Mouse (Mus musculus): ENCODE measurements around the gene BC035044.
"Not testable (repeated sequence)": the region's sequence is repeated elsewhere in the genome, so short reads cannot be mapped to it uniquely, and the experiment has no call there.

Gene BC035044

DNA sequence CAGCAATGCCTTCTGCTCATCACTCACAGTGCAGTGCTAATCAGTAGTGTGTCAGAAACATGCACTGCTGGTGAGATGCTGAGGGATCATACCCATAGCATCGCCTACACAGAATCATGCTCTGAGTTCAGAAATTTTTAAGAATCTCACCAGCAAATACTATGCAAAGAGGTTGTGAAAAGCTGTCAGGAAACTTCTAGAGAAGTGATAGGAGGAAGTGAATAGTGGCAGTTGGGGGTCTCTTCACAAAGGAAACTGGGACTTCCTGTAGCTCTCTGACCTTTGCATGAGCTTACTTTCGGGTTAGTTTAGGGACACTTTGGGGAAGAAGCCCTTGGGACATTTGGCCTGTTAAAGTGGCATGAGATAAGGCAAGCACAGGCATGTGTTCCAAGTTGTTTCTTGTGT, at the start of gene BC035044:
TSS of gene BC035044 (minus strand) at position 179 of the 408 bp plus-strand sequence.
- DNase-seq (ENCODE audit: low read depth), result no peak

DNA sequence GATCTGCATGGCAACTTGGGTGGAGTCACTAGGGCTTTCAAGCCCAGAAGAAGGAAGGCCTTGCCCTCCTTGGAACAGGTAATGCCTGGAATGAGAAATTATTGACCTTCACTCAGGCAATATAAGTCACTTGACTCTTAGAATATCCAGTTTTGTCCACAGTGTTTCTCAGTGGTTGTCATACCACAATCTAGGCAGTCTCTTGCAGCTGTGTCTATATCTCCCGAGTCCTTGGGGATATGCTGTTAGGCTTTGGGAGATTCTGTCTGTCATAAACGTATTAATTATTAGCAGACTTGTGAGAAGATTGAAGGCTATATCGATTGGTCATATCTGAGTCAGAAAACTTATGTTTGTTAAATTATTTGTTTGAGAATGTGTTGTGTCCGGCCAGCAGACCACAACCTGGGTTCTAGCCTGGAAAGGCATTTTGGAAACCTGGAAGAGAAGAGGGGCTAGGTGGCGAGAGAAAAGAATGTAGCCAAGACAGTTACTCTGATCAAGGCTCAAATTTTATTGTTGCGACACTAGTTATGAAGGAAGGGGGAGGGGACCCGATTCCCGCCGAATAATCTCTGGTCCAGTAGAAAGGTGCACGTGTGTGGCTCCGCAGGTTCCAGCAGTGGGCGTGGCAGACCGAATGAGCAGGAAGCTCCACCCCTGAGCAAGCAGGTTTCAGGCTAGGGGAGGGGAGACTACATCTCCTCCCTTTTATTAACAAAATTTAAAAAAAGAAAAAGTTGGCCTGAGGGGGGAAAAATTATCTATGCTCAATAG, 45.2 kb upstream of the BC035044 start:
- not testable (repeated sequence) for DNase-seq (ENCODE audit: low read depth)

GRCm38 (mm10) chr6:128934081-128934480, 43.2 kb upstream of the BC035044 start, which contains the start of gene Clec2g:
Gene Clec2g (plus strand): TSS chr6:128934381.
- not testable (repeated sequence) for DNase-seq (ENCODE audit: low read depth)

GRCm38 (mm10) chr6:128933050-128933449, 42.1 kb upstream of the BC035044 start:
- no peak for DNase-seq (ENCODE audit: low read depth)

- DNase-seq (ENCODE audit: low read depth), result no peak
Observed at GRCm38 (mm10) chr6:128917322-128917721, 26.4 kb upstream of the BC035044 start.

GRCm38 (mm10) chr6:128913598-128914254, 22.8 kb upstream of the BC035044 start:
- no peak for DNase-seq (ENCODE audit: low read depth)

DNA sequence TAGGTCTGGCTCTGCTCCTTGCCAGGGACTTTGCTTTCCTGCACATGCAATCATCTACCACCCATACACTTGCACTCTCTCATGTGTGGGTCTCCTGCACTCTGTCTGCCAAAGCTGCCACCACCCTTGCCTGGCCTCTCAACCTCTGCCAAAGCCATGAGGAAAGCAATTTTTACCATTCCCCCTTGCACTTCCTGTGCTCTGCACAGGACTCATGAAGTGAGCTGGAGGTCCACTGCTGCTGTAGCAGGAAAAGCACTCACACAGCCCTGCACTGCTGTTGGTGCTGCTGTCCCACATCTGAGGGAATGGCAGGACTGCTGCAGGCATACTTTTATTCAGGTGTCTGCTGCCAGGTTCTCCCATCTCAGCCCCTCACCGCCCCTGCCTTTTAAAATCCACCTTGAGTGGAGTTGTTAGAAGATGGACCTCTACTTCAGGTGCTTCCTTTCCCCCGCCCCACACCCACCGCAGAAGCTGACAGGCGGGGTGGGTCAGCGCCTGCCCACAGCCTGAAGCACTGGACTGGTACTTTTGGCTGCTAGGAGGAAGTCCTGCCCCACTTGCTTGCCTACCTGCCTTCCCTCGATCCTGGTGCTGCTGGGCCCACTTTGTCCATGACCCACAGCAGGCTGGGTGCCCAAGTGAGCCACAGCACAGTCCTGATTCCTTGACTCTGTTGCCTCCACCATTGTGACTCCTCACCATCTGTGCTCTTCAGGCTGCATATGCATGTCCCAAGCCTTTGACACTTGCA, 10.0 kb upstream of the BC035044 start:
- DNase-seq (ENCODE audit: low read depth), result not testable (repeated sequence)

- no peak for DNase-seq (ENCODE audit: low read depth)
Observed at GRCm38 (mm10) chr6:128900044-128900443, 9.1 kb upstream of the BC035044 start.

GRCm38 (mm10) chr6:128895404-128896001, 4.6 kb upstream of the BC035044 start:
- DNase-seq (ENCODE audit: low read depth), result no peak

DNA sequence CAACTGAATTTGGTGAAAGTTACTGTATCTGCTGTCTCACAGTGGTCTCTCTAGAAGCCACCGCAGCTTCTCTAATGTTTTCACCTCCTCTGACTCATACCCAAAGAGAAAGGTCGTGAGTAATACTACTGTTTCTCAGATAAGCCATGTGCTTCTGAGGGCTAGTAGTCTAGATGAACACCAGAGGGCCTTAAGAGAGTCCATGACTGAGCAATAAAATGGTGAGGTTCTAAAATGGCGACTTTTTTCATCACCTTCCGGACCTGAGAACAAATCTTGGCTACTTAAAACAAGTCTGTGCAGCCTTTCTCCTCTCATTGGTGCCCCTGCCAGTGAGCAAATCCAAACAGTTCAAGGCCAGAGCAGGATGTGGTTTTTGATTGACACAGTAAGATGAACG, 2.1 kb downstream of the BC035044 start:
- peak; percentile 9 for DNase-seq (ENCODE audit: low read depth)

DNA sequence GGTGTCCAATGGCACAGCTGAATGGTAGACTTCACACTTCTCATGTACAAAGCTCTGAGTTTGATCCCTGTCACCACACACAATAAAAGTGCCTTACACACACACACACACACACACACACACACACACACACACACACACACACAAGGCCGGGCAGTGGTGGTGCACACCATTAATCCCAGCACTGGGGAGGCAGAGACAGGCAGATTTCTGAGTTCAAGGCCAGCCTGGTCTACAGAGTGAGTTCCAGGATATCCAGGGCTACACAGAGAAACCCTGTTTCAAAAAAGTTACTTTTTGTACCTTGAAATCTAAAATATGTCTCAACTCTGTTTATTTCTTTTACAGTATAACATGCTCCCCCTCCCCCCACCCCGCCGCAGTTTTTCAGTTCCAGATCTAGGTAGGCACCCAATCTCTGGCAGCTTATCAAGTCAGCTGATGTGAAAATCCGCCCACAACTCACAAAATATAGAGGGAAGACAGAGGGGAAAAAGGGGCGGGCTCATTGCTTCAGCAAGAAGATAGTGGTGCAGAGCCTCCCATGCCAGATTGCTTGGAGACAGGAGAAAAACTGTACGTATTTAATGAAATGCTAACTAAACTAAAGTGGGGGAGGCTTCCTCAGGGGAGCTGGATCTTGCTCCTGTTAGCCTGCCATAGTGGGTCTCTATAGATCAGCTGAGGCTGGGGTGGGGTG, 3.7 kb downstream of the BC035044 start, which contains the start of gene Clec2i:
TSS of gene Clec2i (plus strand) at position 498 of the 700 bp plus-strand sequence.
- DNase-seq (ENCODE audit: low read depth), result not testable (repeated sequence)

GRCm38 (mm10) chr6:128871910-128872610, 18.9 kb downstream of the BC035044 start:
- no peak for DNase-seq (ENCODE audit: low read depth)

GRCm38 (mm10) chr6:128868861-128869260, 22.1 kb downstream of the BC035044 start:
- no peak for DNase-seq (ENCODE audit: low read depth)

DNA sequence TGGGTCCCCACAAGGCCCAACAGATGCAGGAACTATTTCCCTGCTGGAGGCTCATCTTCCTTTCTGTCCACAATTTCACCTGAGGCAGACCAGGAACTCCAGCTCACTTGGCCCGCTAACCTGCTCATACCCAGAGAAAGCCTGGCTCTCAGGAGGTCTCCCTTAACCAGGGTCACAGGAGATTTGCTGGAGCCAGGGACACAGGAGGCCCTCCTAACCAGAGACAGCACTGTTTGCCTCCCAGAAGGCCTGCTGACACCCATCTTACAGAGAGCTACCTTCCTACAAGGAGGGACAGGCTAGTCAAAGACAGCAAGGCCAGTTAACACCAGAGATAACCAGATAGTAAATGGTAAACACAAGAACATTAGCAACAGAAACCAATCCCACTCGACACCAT, 33.0 kb downstream of the BC035044 start:
- no peak for DNase-seq (ENCODE audit: low read depth)

- DNase-seq (ENCODE audit: low read depth), result no peak
Observed at GRCm38 (mm10) chr6:128856250-128856649, 34.7 kb downstream of the BC035044 start.

DNA sequence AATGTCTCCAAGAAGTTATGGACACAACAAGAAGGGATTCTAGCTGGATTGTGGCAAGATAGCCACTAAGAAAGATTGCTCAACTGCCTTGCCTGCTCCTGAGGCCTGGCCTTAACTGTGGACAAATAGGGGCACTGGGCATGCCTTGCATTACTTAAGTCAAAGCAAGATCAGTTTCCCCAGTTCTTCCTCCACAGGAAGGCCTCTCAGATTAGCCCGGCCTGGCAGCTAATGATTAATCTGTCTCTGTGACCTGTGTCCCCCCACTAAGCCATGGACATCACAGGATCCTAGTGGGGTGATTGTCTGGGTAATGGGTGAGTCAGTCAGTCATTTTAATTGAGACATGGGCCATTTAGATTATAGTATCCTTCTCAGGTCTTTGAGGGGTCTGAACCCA, 35.4 kb downstream of the BC035044 start:
- DNase-seq (ENCODE audit: low read depth), result no peak

- DNase-seq (ENCODE audit: low read depth), result no peak
Observed at GRCm38 (mm10) chr6:128854895-128855294, 36.0 kb downstream of the BC035044 start.

- DNase-seq (ENCODE audit: low read depth), result peak; percentile 83
Observed at GRCm38 (mm10) chr6:128854024-128854820, 36.7 kb downstream of the BC035044 start.

DNA sequence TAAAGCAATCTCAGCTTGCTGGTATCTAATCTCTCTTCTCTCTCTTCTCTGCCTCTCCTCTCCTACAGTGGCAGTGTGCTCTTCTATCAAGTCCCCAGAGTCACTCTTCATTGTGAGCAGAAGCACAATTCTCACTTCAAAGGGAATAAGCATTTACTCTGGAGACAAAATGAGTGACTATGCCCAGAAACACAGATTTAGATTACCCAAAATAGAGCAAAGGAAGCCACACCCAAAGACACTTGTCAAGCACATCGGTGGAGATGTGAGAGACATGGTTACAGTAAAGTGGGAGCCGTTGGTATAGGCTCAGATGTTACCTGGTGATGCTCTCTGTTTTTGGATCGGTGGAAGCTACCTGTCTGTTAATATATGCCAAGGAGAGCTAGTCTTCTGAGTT, 38.2 kb downstream of the BC035044 start:
- DNase-seq (ENCODE audit: low read depth), result no peak

- DNase-seq (ENCODE audit: low read depth), result no peak
Observed at GRCm38 (mm10) chr6:128851151-128851550, 39.8 kb downstream of the BC035044 start.
